ENCODE assay signal across 21 mouse cellular contexts in the genomic region with DNA sequence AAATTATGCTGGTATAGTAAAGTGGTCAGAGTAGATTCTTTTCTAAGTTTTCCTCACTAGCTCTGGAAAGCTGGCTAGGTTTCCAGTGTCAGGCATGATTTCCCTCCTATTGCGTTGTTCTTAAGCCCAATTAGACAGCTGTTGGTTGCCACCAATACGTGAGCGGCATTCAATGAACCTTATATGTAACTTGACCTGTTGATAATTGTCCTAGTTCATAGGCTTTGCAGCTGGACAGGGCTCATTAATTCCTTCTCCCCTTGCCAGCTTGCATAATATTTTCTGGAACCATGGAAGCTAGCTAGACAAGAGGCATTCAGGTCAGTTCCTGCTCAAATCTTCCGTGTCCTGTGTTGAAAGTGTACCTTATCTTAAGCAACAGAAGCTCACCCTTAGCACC.
A peak's percentile ranks its signal among the peaks of the same experiment; 100 is the strongest.
DNase-seq lines count a peak whose midpoint lies in the region; ATAC-seq and TF ChIP-seq lines count a peak whose summit lies in the region.
"Had no signal": no experiment of that assay in that cellular context is flagged by ENCODE, and none has a peak within 500 bp of the region (broad histone marks: within the 10 kb centered on the region; RNA-seq: fewer than 3 reads in every experiment).

No protein-coding gene starts in this region.

- no peak for TF ChIP-seq POLR2A in liver, adult 2 months (IDR thresholded peaks at IDR 0.05; ENCODE audit: extremely low read depth, insufficient read depth, low read length)
- no peak for TF ChIP-seq POLR2A in heart, adult 2 months (IDR thresholded peaks at IDR 0.05; ENCODE audit: insufficient read depth, low read depth, low read length)

- TF ChIP-seq CTCF in liver, adult 2 months (IDR thresholded peaks at IDR 0.05; ENCODE audit: low read depth, low read length): no peak
- no peak for TF ChIP-seq CTCF in heart, adult 2 months (IDR thresholded peaks at IDR 0.05)

- H3K9ac ChIP-seq in forebrain, embryonic 11.5 days (ENCODE audit: low read length): no peak overlapping the region
- no peak overlapping the region for H3K9ac ChIP-seq in forebrain, embryonic 15.5 days (replicated peaks)
- H3K9ac ChIP-seq in liver, adult 2 months (ENCODE audit: low read depth, low read length): no peak overlapping the region
- H3K9ac ChIP-seq in liver, embryonic 12.5 days: no peak overlapping the region
- no peak overlapping the region for H3K9ac ChIP-seq in kidney, embryonic 15.5 days
- H3K9ac ChIP-seq in heart, adult 2 months (ENCODE audit: low read depth, low read length): no peak overlapping the region
- H3K9ac ChIP-seq: hindbrain, embryonic 14.5 days; limb, embryonic 15.5 days; neural tube, embryonic 12.5 days had no signal

- intact Hi-C loops in heart, adult 2 months (cut with DNase I): no loop called here

- no peak overlapping the region for H3K4me2 ChIP-seq in forebrain, embryonic 11.5 days (ENCODE audit: low read depth, low read length, severe bottlenecking)
- no peak overlapping the region for H3K4me2 ChIP-seq in forebrain, embryonic 15.5 days (replicated peaks)
- no peak overlapping the region for H3K4me2 ChIP-seq in liver, embryonic 12.5 days
- H3K4me2 ChIP-seq in kidney, embryonic 15.5 days: no peak overlapping the region
- H3K4me2 ChIP-seq: hindbrain, embryonic 14.5 days; limb, embryonic 15.5 days; neural tube, embryonic 12.5 days had no signal

- no peak for TF ChIP-seq EP300 in heart, adult 2 months (IDR thresholded peaks at IDR 0.05; ENCODE audit: insufficient read depth, low read depth, low read length)

- H3K79me2 ChIP-seq in liver, adult 2 months (ENCODE audit: control insufficient read depth, insufficient read depth, low read length): no peaks in the 10 kb centered on the region
- H3K79me2 ChIP-seq in heart, adult 2 months (replicated peaks; ENCODE audit: control insufficient read depth, insufficient read depth, low read length): no peaks in the 10 kb centered on the region

- ATAC-seq in forebrain, embryonic 11.5 days (replicated peaks; ENCODE audit: low FRiP score): peak; percentile 54
- no peak for ATAC-seq in forebrain, embryonic 15.5 days (replicated peaks)
- no peak for ATAC-seq in liver, embryonic 12.5 days
- peak; percentile 87 for ATAC-seq in kidney, embryonic 15.5 days (replicated peaks; ENCODE audit: low FRiP score)
- ATAC-seq: CD4-positive, CD25-positive, alpha-beta regulatory T cell, adult 4 months; inflammation-experienced regulatory T-cells, adult 6 months had no signal

- H3K36me3 ChIP-seq in forebrain, embryonic 11.5 days (ENCODE audit: control insufficient read depth, insufficient read depth, low read length): no peaks in the 10 kb centered on the region
- no peaks in the 10 kb centered on the region for H3K36me3 ChIP-seq in forebrain, embryonic 15.5 days
- no peaks in the 10 kb centered on the region for H3K36me3 ChIP-seq in liver, adult 2 months (ENCODE audit: control insufficient read depth, insufficient read depth, low read length)
- H3K36me3 ChIP-seq in liver, embryonic 12.5 days: no peaks in the 10 kb centered on the region
- no peaks in the 10 kb centered on the region for H3K36me3 ChIP-seq in kidney, embryonic 15.5 days
- no peaks in the 10 kb centered on the region for H3K36me3 ChIP-seq in heart, adult 2 months (ENCODE audit: control insufficient read depth, insufficient read depth, low read length)
- H3K36me3 ChIP-seq in hindbrain, embryonic 10.5 days: no peaks in the 10 kb centered on the region
- H3K36me3 ChIP-seq: limb, embryonic 15.5 days; neural tube, embryonic 12.5 days had no signal

- H3K4me3 ChIP-seq in forebrain, embryonic 11.5 days (ENCODE audit: low read depth, low read length): no peak overlapping the region
- H3K4me3 ChIP-seq in forebrain, embryonic 15.5 days: no peak overlapping the region
- H3K4me3 ChIP-seq in liver, adult 2 months (ENCODE audit: insufficient read depth, low read depth, low read length): no peak overlapping the region
- H3K4me3 ChIP-seq in liver, embryonic 12.5 days: no peak overlapping the region
- no peak overlapping the region for H3K4me3 ChIP-seq in kidney, embryonic 15.5 days (replicated peaks)
- H3K4me3 ChIP-seq in heart, adult 2 months: no peak overlapping the region
- no peak overlapping the region for H3K4me3 ChIP-seq in hindbrain, embryonic 10.5 days
- H3K4me3 ChIP-seq: limb, embryonic 15.5 days; neural tube, embryonic 12.5 days had no signal

- H3K4me1 ChIP-seq in forebrain, embryonic 11.5 days (replicated peaks; ENCODE audit: control insufficient read depth, insufficient read depth, low read length): no peaks in the 10 kb centered on the region
- H3K4me1 ChIP-seq in forebrain, embryonic 15.5 days: no peaks in the 10 kb centered on the region
- no peaks in the 10 kb centered on the region for H3K4me1 ChIP-seq in liver, adult 2 months (ENCODE audit: control insufficient read depth, insufficient read depth, low read length)
- no peaks in the 10 kb centered on the region for H3K4me1 ChIP-seq in liver, embryonic 12.5 days
- peaks cover 23% of the 10 kb centered on the region for H3K4me1 ChIP-seq in kidney, embryonic 15.5 days
- no peaks in the 10 kb centered on the region; the same call in 1 of the 2 replicates for H3K4me1 ChIP-seq in heart, adult 2 months (ENCODE audit: control insufficient read depth, insufficient read depth, low read length)
- peaks cover 6% of the 10 kb centered on the region; the same call in 1 of the 2 replicates for H3K4me1 ChIP-seq in hindbrain, embryonic 10.5 days (replicated peaks)
- H3K4me1 ChIP-seq: limb, embryonic 15.5 days; neural tube, embryonic 12.5 days had no signal

- no peak overlapping the region for H3K27ac ChIP-seq in forebrain, embryonic 11.5 days (ENCODE audit: low read depth, low read length)
- H3K27ac ChIP-seq in forebrain, embryonic 15.5 days (replicated peaks): no peak overlapping the region
- H3K27ac ChIP-seq in liver, adult 2 months (replicated peaks; ENCODE audit: insufficient read depth, low read depth, low read length): no peak overlapping the region
- no peak overlapping the region for H3K27ac ChIP-seq in liver, embryonic 12.5 days
- H3K27ac ChIP-seq in kidney, embryonic 15.5 days: no peak overlapping the region; the same call in 1 of the 2 replicates
- no peak overlapping the region for H3K27ac ChIP-seq in heart, adult 2 months
- no peak overlapping the region for H3K27ac ChIP-seq in hindbrain, embryonic 10.5 days
- H3K27ac ChIP-seq: hindbrain, embryonic 14.5 days; limb, embryonic 15.5 days; neural tube, embryonic 12.5 days had no signal

- no peaks in the 10 kb centered on the region for H3K27me3 ChIP-seq in forebrain, embryonic 11.5 days (ENCODE audit: control insufficient read depth, insufficient read depth, low read length)
- H3K27me3 ChIP-seq in forebrain, embryonic 15.5 days: no peaks in the 10 kb centered on the region
- no peaks in the 10 kb centered on the region for H3K27me3 ChIP-seq in liver, adult 2 months (ENCODE audit: control insufficient read depth, insufficient read depth, low read length)
- H3K27me3 ChIP-seq in liver, embryonic 12.5 days (replicated peaks): no peaks in the 10 kb centered on the region
- H3K27me3 ChIP-seq in kidney, embryonic 15.5 days: no peaks in the 10 kb centered on the region
- no peaks in the 10 kb centered on the region for H3K27me3 ChIP-seq in heart, adult 2 months (ENCODE audit: control insufficient read depth, insufficient read depth, low read length)
- H3K27me3 ChIP-seq in hindbrain, embryonic 10.5 days (ENCODE audit: insufficient read depth, poor library complexity, severe bottlenecking): no peaks in the 10 kb centered on the region
- H3K27me3 ChIP-seq: limb, embryonic 15.5 days; neural tube, embryonic 12.5 days had no signal

- no peaks in the 10 kb centered on the region for H3K9me3 ChIP-seq in forebrain, embryonic 11.5 days (ENCODE audit: control insufficient read depth, low read length)
- H3K9me3 ChIP-seq in forebrain, embryonic 15.5 days: no peaks in the 10 kb centered on the region
- H3K9me3 ChIP-seq in liver, embryonic 12.5 days (replicated peaks): no peaks in the 10 kb centered on the region
- no peaks in the 10 kb centered on the region for H3K9me3 ChIP-seq in kidney, embryonic 15.5 days (replicated peaks)
- H3K9me3 ChIP-seq in hindbrain, embryonic 10.5 days: no peaks in the 10 kb centered on the region
- H3K9me3 ChIP-seq: limb, embryonic 15.5 days; neural tube, embryonic 12.5 days had no signal

- WGBS in forebrain, embryonic 11.5 days: 56% methylated on average over 4 of the region's 4 CpGs
- 35% methylated on average over 4 of the region's 4 CpGs for WGBS in forebrain, embryonic 15.5 days
- WGBS in liver, adult 2 months: 82% methylated on average over 4 of the region's 4 CpGs
- WGBS in liver, embryonic 12.5 days (ENCODE audit: insufficient replicate concordance): 72% methylated on average over 4 of the region's 4 CpGs
- WGBS in kidney, embryonic 15.5 days: 45% methylated on average over 4 of the region's 4 CpGs
- WGBS in heart, adult 2 months: 79% methylated on average over 4 of the region's 4 CpGs
- WGBS in hindbrain, embryonic 10.5 days: 82% methylated on average over 4 of the region's 4 CpGs

- DNase-seq in forebrain, embryonic 11.5 days (ENCODE audit: low spot score): no peak
- peak; percentile 4 for DNase-seq in liver, adult 2 months (ENCODE audit: extremely low read depth, low read depth, low spot score)
- DNase-seq in retina, postnatal 1 day: peak; percentile 37
- DNase-seq in heart, adult 2 months: no peak
- no peak for DNase-seq in hindbrain, embryonic 10.5 days (ENCODE audit: low spot score)
- DNase-seq: cerebellum, adult 18-20 months; cerebellum, postnatal 14 days; gastrocnemius, postnatal 36 days; left cerebral cortex, postnatal 4 days; lung, postnatal 4 days; midbrain, embryonic 14.5 days; right cerebral cortex, postnatal 4 days; thymus, postnatal 25 days had no signal

Comparison
In these comparisons a context has a peak if more than half of its experiments do, and no peak if none do; other contexts are left out.
1. ATAC-seq: peak in forebrain, embryonic 11.5 days (single experiment) and kidney, embryonic 15.5 days (single experiment); none in forebrain, embryonic 15.5 days (single experiment) and liver, embryonic 12.5 days (single experiment).
2. DNase-seq: peak in liver, adult 2 months (single experiment) and retina, postnatal 1 day (single experiment); none in forebrain, embryonic 11.5 days (single experiment), heart, adult 2 months (0 of 2) and hindbrain, embryonic 10.5 days (single experiment).